Mouse (Mus musculus) bone marrow, adult 2 months (tissue): Measurements from ENCODE around the gene Lmx1b.

Experiments used
- CTCF ChIP-seq: fragments of 200-500 bp; IDR thresholded peaks from 2 replicates; pipeline ENCODE4 v1.5.1; 2011; ENCODE audit warnings: low read length, control low read depth; ENCODE audit not compliant: control insufficient read depth, insufficient read depth
- POLR2A ChIP-seq: fragments of 200-500 bp; IDR thresholded peaks from 2 replicates; pipeline ENCODE4 v1.6.1; 2011; ENCODE audit warnings: low read depth, mild to moderate bottlenecking, control low read depth, low read length, borderline replicate concordance; ENCODE audit not compliant: control insufficient read depth

DNA sequence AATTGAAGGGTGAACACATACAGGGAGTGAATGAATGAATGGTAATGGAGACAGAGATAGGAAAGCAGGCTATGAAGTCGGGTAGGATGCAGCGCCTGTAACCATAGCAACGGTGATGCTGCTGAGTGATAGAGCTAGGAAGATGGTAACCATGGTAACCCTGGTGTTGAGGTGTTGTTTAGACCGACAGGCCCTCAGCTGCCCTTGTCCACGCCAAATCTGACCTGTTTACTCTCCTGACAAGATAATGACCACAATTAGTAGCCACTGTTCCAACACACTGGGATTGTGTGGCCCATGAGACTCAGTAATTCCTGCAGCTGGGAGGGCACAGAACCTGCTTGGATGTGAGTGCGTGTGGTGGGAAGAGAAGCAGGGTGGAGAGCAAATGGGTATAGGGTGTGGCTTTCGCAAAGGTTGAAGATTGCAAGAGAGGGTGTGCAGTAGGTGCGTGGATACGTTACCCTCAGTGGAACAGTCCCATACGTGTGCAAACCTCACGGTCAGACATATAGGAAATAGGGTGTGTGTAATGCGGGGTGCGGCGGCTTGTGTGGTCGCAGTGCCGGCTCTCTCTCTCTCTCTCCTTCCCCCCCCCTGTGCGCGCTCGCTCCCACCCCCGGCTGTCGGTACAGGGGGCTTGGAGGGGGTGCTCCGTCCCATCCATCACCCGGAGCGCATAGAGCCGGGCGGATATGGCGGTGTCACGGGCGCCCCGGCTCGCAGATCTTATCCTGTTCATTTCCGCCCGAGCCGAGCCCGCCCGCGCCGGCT, 96.7 kb downstream of the Lmx1b start:
- TF ChIP-seq POLR2A, result no peak
- TF ChIP-seq CTCF, result no peak
